Mouse (Mus musculus): ENCODE measurements around the gene Ttc23. TPM values are rescaled to one million over a fixed set of nuclear protein-coding genes. Genes with fewer than 3 reads are reported as not detected.
A peak's percentile ranks its signal among the peaks of the same experiment; 100 is the strongest.

Gene Ttc23
- polyA plus RNA-seq, 1 experiment from 2014 or later = 18.6 TPM

- CTCF ChIA-PET = interaction anchor here (0.7 to 1.4 kb wide), 4 partner anchors 9 to 426 kb away, joined by 3 to 5 read pairs (median 3); partner anchors contain the start of gene Synm
- ATAC-seq (no peak), DNase-seq (ENCODE audit: low read depth, low spot score) (no peak)
- POLR2A ChIA-PET = no interaction called here
- H3K27me3 ChIP-seq = no peaks in the 10 kb centered on the region
- in situ Hi-C loops (cut with MboI; ENCODE audit: low pct_unique_long_range_greater_than_20kb) = no loop called here
- no peak for TF ChIP-seq CTCF (IDR thresholded peaks at IDR 0.05)
Measured at GRCm38 (mm10) chr7:67642955-67643354, 4.3 kb upstream of the Ttc23 start.

DNA sequence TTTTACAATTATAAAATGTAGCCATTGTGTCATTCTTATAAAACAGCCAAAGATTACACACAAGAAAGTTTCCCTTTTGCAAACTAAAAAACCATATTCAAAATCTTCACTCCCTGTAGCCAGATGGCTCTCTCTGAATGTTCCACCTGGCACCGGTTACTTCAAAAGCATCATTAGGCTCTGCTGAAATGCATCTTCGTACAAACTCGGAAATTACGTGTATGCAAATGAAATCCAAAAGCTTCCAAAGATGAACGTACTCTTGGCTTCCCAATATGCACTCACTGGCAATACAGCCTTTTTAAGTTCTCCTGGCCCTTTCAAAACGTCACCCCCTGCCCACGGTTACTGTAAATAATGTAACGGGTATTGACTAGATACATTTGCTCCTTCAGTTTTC lies 2.9 kb upstream of the Ttc23 start:
- ChIA-PET CTCF (interaction anchor here (1.4 kb wide), 1 partner anchor 8 kb away, joined by 3 read pairs; no protein-coding TSS in a partner anchor), POLR2A (no interaction called here)
- in situ Hi-C loops (cut with MboI; ENCODE audit: low pct_unique_long_range_greater_than_20kb) = no loop called here
- H3K27me3 ChIP-seq = no peaks in the 10 kb centered on the region
- DNase-seq (ENCODE audit: low read depth, low spot score) (no peak), ATAC-seq (no peak)
- no peak for TF ChIP-seq CTCF (IDR thresholded peaks at IDR 0.05)

GRCm38 (mm10) chr7:67644833-67645680 lies 2.2 kb upstream of the Ttc23 start, which contains the start of gene Lrrc28:
Lrrc28 (minus strand) TSS chr7:67645268.
- no peak for TF ChIP-seq CTCF (IDR thresholded peaks at IDR 0.05)
- in situ Hi-C loops (cut with MboI; ENCODE audit: low pct_unique_long_range_greater_than_20kb) = no loop called here
- ChIA-PET CTCF (no interaction called here), POLR2A (interaction anchor here (1.0 to 1.1 kb wide), 2 partner anchors 114 to 591 kb away, joined by 3 read pairs; no protein-coding TSS in a partner anchor)
- DNase-seq (ENCODE audit: low read depth, low spot score) = peak; percentile 97
- H3K27me3 ChIP-seq = no peaks in the 10 kb centered on the region
- ATAC-seq = peak; percentile 90

DNA sequence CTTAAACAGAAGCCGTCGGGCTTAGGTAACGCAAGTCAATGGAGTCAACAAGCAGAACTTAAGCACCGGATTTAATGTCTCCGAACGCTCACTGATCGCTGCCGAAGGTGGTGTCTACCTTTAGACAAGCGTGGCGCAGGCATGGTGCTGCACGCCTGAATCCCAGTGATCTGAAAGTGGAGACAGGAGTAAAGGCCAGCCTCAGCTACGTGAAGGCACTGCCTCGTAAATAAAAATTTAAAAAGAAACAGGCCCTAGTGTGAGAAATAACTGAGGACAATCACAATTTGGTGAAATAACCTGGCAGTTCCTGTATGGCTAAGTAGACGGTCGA lies 1.6 kb upstream of the Ttc23 start:
- CTCF ChIA-PET = no interaction called here
- ATAC-seq (no peak), DNase-seq (ENCODE audit: low read depth, low spot score) (no peak)
- in situ Hi-C loops (cut with MboI; ENCODE audit: low pct_unique_long_range_greater_than_20kb) = no loop called here
- no peak for TF ChIP-seq CTCF (IDR thresholded peaks at IDR 0.05)
- H3K27me3 ChIP-seq = no peaks in the 10 kb centered on the region
- POLR2A ChIA-PET = interaction anchor here (1.0 to 1.1 kb wide), 2 partner anchors 113 to 591 kb away, joined by 3 read pairs; no protein-coding TSS in a partner anchor

GRCm38 (mm10) chr7:67646131-67646530 lies 1.1 kb upstream of the Ttc23 start:
- in situ Hi-C loops (cut with MboI; ENCODE audit: low pct_unique_long_range_greater_than_20kb) = no loop called here
- CTCF ChIA-PET = no interaction called here
- no peak for ATAC-seq
- no peaks in the 10 kb centered on the region for H3K27me3 ChIP-seq
- POLR2A ChIA-PET = interaction anchor here (1.1 kb wide), 1 partner anchor 113 kb away, joined by 3 read pairs; no protein-coding TSS in a partner anchor
- no peak for TF ChIP-seq CTCF (IDR thresholded peaks at IDR 0.05)
- no peak for DNase-seq (ENCODE audit: low read depth, low spot score)

- no peak for DNase-seq (ENCODE audit: low read depth, low spot score)
Measured at GRCm38 (mm10) chr7:67648376-67648775, 1.2 kb downstream of the Ttc23 start.

GRCm38 (mm10) chr7:67652211-67652610 lies 5.0 kb downstream of the Ttc23 start:
- ChIA-PET CTCF (interaction anchor here (0.8 to 1.0 kb wide), 2 partner anchors 9 to 10 kb away, joined by 3 read pairs; no protein-coding TSS in a partner anchor), POLR2A (no interaction called here)
- no peak for TF ChIP-seq CTCF (IDR thresholded peaks at IDR 0.05)
- H3K27me3 ChIP-seq = no peaks in the 10 kb centered on the region
- ATAC-seq (no peak), DNase-seq (ENCODE audit: low read depth, low spot score) (no peak)
- in situ Hi-C loops (cut with MboI; ENCODE audit: low pct_unique_long_range_greater_than_20kb) = loop anchor here (10.0 to 25.0 kb wide), 2 partner anchors 293 to 660 kb away; no protein-coding TSS in a partner anchor

More at GRCm38 (mm10) chr7:67648376-67648775, 1.2 kb downstream of the Ttc23 start:
- no peaks in the 10 kb centered on the region for H3K27me3 ChIP-seq
- POLR2A ChIA-PET = no interaction called here
- TF ChIP-seq CTCF (IDR thresholded peaks at IDR 0.05) = no peak
- CTCF ChIA-PET = interaction anchor here (0.9 to 1.2 kb wide), 2 partner anchors 19 to 111 kb away, joined by 3 read pairs; partner anchors contain the start of gene Synm
- in situ Hi-C loops (cut with MboI; ENCODE audit: low pct_unique_long_range_greater_than_20kb) = no loop called here
- ATAC-seq = no peak

- no peaks in the 10 kb centered on the region for H3K27me3 ChIP-seq
- ATAC-seq (no peak), DNase-seq (ENCODE audit: low read depth, low spot score) (no peak)
- CTCF ChIA-PET = interaction anchor here (0.9 to 1.4 kb wide), 2 partner anchors 9 to 104 kb away, joined by 4 to 5 read pairs; partner anchors contain the start of gene Synm
- no peak for TF ChIP-seq CTCF (IDR thresholded peaks at IDR 0.05)
- POLR2A ChIA-PET = no interaction called here
- in situ Hi-C loops (cut with MboI; ENCODE audit: low pct_unique_long_range_greater_than_20kb) = loop anchor here (10.0 to 25.0 kb wide), 2 partner anchors 290 to 658 kb away; no protein-coding TSS in a partner anchor
Measured at GRCm38 (mm10) chr7:67654668-67655067, 7.5 kb downstream of the Ttc23 start.

- DNase-seq (ENCODE audit: low read depth, low spot score) (no peak), ATAC-seq (no peak)
- H3K27me3 ChIP-seq = no peaks in the 10 kb centered on the region
- ChIA-PET CTCF (interaction anchor here (0.9 to 1.4 kb wide), 2 partner anchors 8 to 104 kb away, joined by 4 to 5 read pairs; partner anchors contain the start of gene Synm), POLR2A (no interaction called here)
- in situ Hi-C loops (cut with MboI; ENCODE audit: low pct_unique_long_range_greater_than_20kb) = loop anchor here (10.0 to 25.0 kb wide), 2 partner anchors 290 to 657 kb away; no protein-coding TSS in a partner anchor
- TF ChIP-seq CTCF (IDR thresholded peaks at IDR 0.05) = no peak
Measured at GRCm38 (mm10) chr7:67655186-67655585, 8.0 kb downstream of the Ttc23 start.

- ChIA-PET CTCF (interaction anchor here (0.9 kb wide), 1 partner anchor 14 kb away, joined by 3 read pairs; no protein-coding TSS in a partner anchor), POLR2A (interaction anchor here (1.1 kb wide), 1 partner anchor 10 kb away, joined by 3 read pairs; no protein-coding TSS in a partner anchor)
- no peak for TF ChIP-seq CTCF (IDR thresholded peaks at IDR 0.05)
- no peak for DNase-seq (ENCODE audit: low read depth, low spot score)
- no peaks in the 10 kb centered on the region for H3K27me3 ChIP-seq
- no peak for ATAC-seq
- in situ Hi-C loops (cut with MboI; ENCODE audit: low pct_unique_long_range_greater_than_20kb) = loop anchor here (10.0 to 25.0 kb wide), 2 partner anchors 287 to 654 kb away; no protein-coding TSS in a partner anchor
Measured at GRCm38 (mm10) chr7:67658110-67658509, 10.9 kb downstream of the Ttc23 start.

Measured in Patski (cell line).